Mouse (Mus musculus) gastrocnemius, postnatal 14 days (tissue): Measurements from ENCODE around the gene Tab2. TPM values are rescaled to one million over a fixed set of nuclear protein-coding genes. Genes with fewer than 3 reads are reported as not detected.

Source experiments
- DNase-seq: peaks from one replicate; pipeline ENCODE4 v3.0.0; 2021; ENCODE audit warnings: mixed read lengths
- intact Hi-C: fragments of 180-260 bp; cut with DNase I; formaldehyde crosslinking; loops from one replicate; pipeline ENCODE4 v1.15.1; 2025; ENCODE audit warnings: low total_unique reads
- long read RNA-seq, 2 experiments: library from polyadenylated mRNA; stranded (forward); transcript quantifications; one replicate each; pipeline ENCODE4 v2.0.0; 2021
- total RNA-seq, 2 experiments: library from RNA; stranded (reverse); gene quantifications; 2 replicates each; pipeline ENCODE4 v1.2.3; 2021

Gene Tab2
- 10 to 100 TPM; 38.0 to 41.7 TPM for total RNA-seq
- long read RNA-seq, experiment 1, full-length matches to known transcripts = 3 of 8 reads
- long read RNA-seq, experiment 1, partial matches to known transcripts = 5 of 8 reads
- long read RNA-seq, experiment 1, other reads (novel, unspliced or antisense) = 0 of 8 reads
- long read RNA-seq, experiment 2, full-length matches to known transcripts = 3 of 8 reads
- long read RNA-seq, experiment 2, partial matches to known transcripts = 4 of 8 reads
- long read RNA-seq, experiment 2, other reads (novel, unspliced or antisense) = 1 of 8 reads

DNA sequence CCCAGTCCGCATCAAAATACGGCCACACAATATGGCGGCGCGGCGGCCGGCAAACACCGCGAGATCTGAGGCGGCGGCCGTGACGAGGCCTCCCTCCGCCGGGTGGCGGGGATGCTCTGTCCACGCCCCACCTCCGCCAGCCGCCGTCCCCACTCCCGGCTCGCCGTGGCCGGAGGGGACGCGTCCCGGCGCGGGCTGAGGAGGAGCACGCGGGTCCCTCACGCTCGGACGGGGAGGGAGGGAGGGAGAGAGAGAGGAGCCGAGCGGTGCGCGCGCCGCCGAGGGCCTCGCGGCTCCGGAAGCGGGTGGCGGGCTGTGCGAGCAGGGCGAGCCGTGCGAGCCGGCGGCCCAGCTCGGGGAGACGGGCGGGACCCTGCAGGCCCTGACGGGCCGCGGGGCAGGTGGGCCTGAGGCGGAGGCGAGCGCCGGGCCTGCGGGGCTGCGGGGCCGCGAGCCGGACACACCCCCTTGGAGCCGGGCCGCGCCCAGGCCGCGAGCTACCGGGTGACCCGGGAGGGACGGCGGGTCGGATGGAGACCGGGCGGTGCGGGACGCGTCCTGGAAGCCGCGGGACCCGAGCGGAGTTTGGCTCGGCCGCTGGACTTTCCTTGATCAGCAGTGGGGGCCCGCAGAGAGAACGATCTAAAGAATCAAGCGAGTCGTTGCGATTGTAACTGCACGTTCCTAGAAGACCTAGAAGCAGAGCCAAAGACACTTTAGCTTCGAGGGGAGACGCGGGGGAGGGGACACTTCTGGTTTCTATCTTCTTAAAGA is at the start of gene Tab2:
Tab2 (minus strand) TSS at position 3 of the 774 bp plus-strand sequence.
- DNase-seq = peak; percentile 94
- intact Hi-C loops = no loop called here

DNA sequence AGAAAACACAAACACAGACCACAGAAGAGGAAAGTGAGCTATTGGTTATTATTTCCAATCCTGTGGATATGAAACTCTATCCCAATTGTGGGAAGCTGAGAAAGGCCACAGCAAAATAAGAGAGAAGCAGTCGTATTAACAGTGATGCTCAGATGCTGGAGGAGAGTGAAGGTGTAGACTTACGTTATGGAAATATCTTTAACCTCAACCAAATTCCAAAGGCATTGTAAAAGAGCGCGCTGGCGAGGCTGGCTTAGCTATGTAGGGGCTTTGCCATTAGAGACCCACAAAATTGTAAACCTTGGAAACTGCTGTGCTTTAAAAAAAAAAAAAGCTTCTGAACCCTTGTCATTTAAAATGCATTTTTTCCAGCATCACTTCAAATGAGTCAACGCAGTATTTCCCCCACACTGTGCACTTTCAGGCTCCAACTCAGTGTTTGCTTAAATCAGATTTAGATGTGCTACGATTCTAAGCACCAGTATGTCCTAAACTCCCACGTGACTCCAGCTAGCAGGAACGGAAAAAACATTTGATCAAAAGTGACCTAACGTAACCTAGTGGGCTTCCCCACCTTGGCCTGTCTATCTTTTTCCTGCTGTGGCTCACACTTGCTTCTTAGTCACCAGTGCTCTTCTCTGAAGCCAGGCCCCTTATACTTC is 36.4 kb upstream of the Tab2 start:
- intact Hi-C loops = no loop called here
- DNase-seq = no peak

DNA sequence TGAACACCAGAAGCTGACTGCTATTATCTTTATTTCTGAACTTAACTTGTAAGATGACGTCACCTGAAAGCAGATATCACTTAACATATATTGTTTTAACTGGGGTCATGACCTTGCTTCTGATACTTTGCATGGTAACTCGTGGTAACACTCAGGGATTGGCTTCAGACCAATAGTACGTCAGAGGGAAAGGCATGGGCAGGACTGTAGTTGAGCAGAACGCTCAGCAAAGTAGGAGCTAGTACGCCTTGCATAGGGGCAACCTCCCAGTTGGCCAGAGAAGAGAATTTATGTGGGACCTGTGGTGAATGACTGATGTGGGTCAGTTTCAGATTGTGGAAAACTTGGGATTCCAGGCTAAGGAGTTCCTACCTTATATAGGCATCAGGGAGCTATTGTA is 35.6 kb upstream of the Tab2 start:
- no peak for DNase-seq
- intact Hi-C loops = no loop called here

DNA sequence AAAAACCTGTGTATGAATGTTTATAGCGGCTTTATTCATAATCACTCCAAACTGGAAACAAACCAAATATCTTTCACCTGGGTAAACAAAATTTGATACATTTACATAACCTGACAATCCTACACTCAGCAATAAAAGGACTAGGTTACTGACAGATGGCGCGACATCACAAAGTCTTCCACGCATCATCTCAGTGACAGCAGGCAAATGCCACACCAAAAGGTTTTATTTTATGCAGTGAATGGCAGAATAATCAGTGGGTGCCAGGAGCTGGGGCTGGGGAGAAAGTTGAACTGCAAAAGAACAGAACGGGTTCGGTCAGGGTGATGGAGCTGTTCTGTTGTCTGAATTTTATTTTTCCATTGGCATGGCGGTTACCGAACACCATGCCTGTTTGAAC is 31.5 kb upstream of the Tab2 start:
- DNase-seq = no peak
- intact Hi-C loops = no loop called here

DNA sequence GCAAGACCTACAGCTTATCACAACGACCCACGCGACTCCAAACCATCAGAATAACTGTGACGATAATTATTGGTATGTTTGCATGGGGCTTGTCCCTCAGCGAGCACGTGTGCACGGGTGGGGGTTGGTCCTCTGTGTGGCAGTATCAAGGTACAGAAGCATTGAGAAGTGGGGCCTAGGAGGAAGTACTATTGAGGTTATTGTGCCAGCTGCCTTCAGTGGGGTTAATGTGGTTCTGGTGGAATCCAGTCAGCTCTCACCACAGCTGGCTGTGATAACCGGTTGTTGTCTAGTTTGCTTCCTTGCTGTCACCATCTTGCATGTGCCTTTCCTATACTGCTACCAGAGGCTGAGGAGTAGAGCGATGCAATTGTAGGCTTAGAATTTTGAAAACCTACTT is 20.4 kb upstream of the Tab2 start:
- intact Hi-C loops = no loop called here
- DNase-seq = no peak

DNA sequence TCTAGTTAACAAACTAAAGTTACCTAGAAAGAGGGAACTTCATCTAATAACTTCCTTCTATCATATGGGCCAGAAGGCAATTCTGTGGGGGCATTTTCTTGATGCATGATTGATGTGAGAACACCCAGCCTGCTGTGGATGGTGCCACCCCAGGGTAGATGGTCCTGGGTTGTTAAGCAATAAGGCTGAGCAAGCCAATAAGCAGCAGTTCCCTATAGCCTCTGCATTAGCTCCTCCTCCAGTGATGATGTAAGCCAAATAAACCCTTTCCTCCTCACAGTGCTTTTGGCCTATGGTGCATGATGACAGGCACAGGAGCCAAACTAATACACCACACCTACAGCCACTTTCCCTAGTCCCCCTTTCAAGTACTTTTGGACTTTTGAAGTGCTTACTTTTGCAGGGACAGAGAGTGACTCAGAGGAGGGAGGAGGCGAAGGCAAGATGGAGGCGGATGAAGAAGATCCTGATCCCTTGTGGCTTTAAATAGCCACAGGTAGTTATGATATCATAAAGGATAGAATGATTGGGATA is 12.8 kb upstream of the Tab2 start:
- DNase-seq = no peak
- intact Hi-C loops = no loop called here

DNA sequence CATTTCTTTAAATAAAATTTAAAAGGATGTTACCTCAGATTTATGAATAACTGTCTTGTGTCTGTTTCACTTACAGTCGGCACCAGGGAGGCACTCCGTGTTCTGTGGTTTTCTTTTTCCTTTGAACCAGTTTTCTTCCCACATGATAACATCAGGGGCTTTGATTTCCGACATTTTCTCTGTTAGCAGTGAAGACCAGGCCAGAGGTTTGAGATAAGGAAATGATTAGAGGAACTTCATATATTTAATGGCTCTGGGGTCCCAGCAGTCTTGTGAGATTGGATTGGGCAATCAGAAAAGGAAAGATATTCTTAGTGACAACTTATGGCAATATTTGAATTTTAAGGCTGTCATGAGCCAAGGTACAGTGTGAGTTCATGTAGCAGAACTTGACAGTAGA is 11.1 kb upstream of the Tab2 start:
- DNase-seq = no peak
- intact Hi-C loops = no loop called here

DNA sequence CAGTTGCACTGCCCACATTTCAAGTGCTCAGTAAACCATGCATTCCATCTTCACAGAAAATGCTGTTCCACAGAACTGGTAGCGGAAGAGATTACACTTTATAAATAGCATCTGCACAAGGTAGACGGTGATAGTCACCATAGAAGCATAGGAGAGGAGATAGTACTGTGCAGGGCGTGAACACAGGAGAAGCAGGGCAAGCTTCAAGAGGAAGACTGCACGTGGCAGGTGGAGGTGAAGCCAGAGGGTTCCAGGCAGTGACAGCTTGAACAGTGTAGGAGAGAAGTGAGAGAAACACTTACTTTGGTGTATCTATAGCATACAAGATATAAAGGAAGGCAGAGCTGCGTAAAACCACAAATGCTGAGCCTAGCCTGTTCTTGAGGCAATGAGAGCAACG is 3.0 kb upstream of the Tab2 start:
- intact Hi-C loops = no loop called here
- DNase-seq = no peak

DNA sequence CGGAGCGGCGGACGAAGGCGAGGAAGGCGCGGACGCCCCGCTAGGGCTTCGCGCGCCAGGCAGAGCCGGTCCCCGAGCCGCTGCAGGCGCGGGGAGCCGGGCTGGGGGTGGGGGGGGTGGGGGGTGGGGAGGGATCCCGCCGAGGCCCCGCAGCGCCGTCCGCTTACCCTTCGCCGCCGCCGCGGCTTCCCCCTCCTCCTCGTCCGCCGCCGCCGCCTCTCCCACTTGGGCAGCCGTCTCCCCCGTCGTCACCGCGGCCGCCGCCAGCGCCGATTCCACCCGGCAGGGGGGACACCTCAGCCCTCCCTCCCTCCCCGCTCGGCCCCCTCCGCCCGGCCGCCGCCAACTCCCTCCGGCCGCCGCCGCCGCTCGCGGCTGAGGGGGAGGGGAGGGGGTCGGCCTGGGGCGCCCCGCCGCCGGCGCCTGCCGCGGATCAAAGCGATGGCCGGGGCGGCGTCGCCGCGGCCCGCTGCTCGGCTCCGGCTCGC is 352 bp downstream of the Tab2 start:
- intact Hi-C loops = no loop called here
- DNase-seq = peak; percentile 70

DNA sequence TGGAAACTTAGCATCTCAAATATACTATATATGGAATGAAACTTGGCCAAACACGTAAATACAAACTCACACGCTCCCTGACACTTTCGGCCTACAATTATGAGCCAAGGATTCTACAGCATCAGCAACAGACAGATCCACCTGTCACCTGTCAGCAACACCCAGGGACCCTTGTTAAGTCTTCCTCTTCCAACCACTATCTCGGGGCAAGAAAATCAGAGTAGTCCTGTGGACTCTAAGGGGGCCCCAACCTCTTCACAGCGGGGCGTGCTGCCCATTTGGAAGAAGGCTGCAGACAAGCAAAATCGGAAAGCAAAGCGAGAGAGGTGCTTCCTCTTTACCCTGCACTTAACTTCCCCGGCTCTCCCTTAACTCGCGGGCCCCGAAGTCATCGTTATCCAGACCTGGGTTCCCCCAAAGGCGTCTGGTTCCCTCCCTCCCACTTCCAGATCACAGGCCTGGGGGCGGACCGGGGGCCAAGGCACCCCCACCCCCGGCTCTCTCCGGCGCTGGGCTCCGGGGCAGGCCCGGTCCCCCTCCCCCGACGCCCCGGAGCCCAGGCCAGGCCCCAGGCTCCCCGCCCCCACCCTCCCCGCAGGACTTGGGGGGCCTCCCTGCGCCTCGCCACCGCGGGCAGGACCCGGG is 919 bp downstream of the Tab2 start:
- DNase-seq = peak; percentile 38
- intact Hi-C loops = no loop called here

DNA sequence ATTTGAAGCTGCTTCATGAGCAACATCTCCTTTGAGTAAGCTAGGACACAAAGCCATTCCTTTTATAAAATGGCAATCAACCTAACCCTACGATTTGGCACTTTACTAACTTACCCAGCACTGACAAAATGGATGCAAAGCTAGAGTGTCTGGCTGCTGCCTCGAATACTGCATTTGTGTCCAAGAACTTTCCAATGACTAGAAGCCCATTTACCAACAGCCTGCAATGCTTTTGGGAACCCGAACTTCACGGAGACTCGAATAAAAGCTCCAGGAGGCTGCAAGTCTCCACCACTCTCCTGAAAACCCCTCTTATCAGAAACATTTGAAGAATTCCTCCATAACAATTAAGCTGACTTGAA is 1.4 kb downstream of the Tab2 start:
- intact Hi-C loops = no loop called here
- no peak for DNase-seq

DNA sequence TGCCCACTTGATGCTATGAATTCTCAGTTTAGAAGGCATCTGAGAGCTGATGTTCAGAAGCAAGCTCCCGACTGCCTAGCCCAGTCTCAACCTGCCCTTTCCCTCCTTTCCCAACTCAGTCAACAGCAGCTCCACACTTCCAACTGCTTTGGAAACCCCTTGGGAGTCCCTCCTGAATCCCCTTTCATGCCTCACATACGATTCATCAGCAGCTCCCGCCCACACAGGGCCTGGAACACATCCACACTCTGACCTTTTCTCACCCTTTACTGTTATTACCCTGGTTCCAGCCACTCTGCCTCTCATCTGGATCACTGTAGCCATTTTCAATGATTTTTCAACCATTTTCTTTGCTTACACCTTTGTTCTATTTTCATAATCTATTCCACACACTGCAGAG is 13.0 kb downstream of the Tab2 start:
- intact Hi-C loops = no loop called here
- DNase-seq = no peak

DNA sequence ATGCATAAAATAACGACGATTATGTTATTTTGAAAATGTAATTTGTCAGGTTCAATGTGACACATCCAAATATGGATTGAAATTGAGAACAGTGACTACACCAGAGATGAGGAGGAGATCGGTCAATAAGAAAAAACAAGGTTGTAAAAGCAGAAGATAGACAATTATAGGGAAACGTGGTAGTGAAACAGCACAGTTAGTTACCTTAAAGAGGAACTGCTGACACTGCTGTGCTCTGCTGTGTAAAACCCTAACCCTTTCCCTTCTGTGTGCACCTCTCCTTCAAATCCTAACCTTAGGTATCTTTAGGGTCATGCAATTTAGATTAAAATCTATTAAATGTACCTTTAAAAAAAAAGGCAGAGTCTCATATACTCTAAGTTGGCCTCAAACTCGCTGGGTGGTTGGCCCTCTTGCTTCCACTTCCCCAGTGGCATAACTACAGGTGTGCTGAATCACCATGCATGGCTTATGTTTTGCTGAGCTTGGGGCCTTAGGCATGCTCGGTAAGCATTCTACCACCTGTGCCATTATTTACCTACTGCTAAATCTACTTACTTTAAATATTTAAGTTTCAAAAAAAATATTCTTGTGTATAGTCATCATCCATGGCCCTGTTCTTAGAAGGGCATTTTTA is 19.4 kb downstream of the Tab2 start:
- intact Hi-C loops = no loop called here
- no peak for DNase-seq

DNA sequence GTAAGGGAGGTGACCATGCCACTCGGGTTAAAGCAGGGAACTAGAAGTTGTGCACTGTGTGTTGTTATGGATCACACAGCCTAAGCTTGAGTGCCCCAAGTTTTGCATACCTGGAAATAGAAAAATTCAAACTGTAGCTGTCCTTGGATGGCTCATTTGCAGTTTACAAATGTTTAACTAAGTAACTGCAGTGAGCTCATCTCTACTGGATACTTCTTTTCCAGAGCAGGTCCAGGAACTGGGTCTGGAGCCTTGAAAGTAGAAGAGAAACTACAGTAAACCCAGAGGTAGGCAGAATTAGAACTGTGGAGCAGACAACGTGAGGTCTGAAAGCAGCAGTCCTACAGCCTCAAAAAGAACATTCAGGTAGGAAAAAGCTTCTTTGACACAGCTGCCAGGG is 23.1 kb downstream of the Tab2 start:
- no peak for DNase-seq
- intact Hi-C loops = no loop called here

DNA sequence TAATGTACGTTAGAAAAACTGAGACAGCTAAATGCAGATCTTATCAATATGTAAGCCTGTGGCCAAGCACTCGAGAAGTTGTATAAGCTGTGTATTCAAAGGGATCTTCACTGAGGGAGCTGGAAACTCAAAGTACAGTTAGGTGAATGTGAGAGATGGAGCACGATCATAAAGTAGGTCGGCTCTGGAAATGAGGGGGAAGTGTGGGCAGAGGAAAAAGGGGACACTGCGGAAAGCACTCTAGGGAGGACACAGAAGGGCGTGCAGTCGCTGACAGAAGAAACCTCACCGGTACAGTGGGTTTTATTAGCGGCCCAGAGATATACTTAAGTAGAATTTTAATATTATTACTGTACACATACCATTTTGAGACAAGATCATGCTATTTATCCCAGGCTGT is 27.0 kb downstream of the Tab2 start:
- intact Hi-C loops = no loop called here
- no peak for DNase-seq

DNA sequence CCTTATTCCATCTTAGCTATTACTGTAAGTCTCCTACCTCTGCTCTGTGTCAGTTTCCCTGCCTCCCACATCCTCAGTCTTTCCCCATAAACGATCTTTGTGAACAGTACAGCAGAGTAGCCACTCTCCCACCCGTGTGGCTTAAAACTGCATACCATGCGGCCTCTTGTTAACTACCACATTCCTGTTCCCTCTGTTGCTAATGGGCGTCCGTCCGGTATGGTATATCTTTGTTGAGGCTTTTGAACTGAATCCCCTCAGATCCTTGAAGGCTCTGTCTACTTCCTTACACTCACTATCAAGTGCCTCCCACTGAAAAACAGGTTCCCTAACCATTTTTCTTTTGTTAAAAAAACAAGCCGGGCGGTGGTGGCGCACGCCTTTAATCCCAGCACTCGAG is 30.5 kb downstream of the Tab2 start:
- intact Hi-C loops = no loop called here
- no peak for DNase-seq

DNA sequence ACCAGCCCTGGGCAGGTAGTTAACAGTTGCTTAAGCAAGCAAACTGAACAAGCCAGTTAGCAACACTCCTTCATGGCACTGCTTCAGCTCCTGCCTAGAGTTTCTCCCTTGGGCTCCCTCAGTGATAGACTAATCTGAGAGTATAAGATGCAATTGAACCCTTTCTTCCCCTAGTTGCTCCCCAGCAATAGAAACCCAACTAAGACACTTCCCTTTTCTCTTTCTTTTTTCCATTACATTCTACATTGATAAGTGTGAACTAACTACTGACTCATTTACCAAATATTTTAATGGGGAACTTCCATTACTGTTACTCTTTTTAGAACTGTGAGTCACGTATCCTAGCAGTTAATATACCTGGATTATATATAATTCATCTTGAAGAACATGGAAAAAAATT is 32.6 kb downstream of the Tab2 start:
- no peak for DNase-seq
- intact Hi-C loops = no loop called here

DNA sequence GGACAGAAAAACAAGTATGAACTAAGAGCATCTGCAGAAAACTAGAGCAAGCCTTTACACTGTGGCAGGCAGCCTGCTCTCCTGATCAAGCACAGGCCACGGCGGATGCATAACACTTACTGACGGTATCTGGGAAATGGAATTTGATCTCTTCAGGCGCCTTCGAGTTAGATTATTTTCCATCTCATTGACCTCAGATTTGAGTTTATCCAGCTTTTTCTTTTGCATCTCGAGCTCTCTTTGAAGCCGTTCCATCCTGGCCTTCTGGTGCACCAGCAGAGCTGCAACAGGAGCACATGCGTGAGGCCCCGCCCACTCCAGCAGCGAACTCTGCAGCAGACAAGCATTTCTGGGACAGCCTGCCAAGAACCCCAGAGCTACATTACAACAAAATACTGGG is 44.8 kb downstream of the Tab2 start:
- intact Hi-C loops = no loop called here
- no peak for DNase-seq

DNA sequence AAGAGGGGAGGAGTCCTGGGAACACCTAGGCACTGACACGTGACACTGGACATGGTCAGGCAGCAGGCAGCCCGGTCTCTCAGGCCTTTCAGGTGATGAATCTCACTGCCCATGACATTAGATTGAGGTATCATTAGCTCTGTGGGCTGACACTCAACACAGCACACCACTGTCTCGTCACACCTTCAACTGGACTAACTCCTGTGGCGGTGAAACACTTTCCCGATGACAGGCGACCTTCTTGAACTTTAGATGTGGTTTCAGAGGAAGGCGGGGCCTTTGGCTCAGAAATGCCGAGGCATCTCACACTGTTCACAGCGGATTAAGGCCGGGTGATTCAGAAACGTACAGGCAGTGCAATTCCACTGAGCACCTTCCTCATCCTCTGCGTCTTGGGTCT is 48.9 kb downstream of the Tab2 start:
- intact Hi-C loops = no loop called here
- no peak for DNase-seq

DNA sequence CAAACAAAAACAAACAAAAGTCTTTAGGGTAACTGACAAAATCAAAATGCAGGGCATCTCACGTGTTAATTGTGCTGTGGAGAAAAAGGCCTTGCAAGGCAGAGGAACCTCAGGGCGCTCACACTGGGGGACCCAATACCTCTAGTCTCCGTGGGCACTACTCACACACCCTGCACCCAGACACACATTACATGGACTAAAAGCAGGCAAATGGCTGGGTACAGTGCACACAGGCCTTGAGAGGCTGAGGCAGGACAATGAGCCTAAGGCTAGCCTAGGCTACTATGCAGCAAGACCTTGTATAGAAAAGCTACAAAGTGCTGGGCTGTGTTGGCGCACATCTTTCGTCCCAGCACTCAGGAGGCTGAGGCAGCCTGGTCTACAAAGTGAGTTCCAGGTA is 51.9 kb downstream of the Tab2 start:
- intact Hi-C loops = no loop called here

More for the DNA sequence above, 51.9 kb downstream of the Tab2 start:
- DNase-seq = no peak
